Mouse (Mus musculus) heart, adult 10 weeks (tissue): ENCODE results near the gene Mrgprd. TPM values are rescaled to one million over a fixed set of nuclear protein-coding genes. Genes with fewer than 3 reads are reported as not detected.

Source experiments
- polyA plus RNA-seq: library from polyadenylated mRNA; stranded (reverse); fragments of 350-450 nt; fragmentation: Illumina TruSeq; extraction: RNeasy Lipid Tissue Mini Kit (QIAGEN cat#74804); gene quantifications from one replicate; pipeline ENCODE4 v1.2.3, GENCODE M21; 2014; ENCODE audit warnings: low read depth, low replicate concordance

Mrgprd gene
- polyA plus RNA-seq = not detected

GRCm38 (mm10) chr7:145314785-145315411, at the start of gene Mrgprd:
Gene Mrgprd (plus strand): TSS chr7:145314835.

GRCm38 (mm10) chr7:145283487-145284187, 31.0 kb upstream of the Mrgprd start, which contains the start of gene Tpcn2:
Gene Tpcn2 (minus strand): TSS chr7:145284011.

GRCm38 (mm10) chr7:145300321-145301007, 14.2 kb upstream of the Mrgprd start, which contains the start of gene Mrgprf:
Gene Mrgprf (plus strand): TSS chr7:145300828.

Other genes with a start within 250 kb of the Mrgprd start
- gene 1810010D01Rik, start 106.7 kb upstream of the Mrgprd start, polyA plus RNA-seq = not detected
- 5.0 TPM for gene Tpcn2, start 30.8 kb upstream of the Mrgprd start, polyA plus RNA-seq
- 3.8 TPM for gene Mrgprf, start 14.0 kb upstream of the Mrgprd start, polyA plus RNA-seq